Mouse (Mus musculus) CH12.LX (cell line): ENCODE measurements around the gene Rps18. TPM values are rescaled to one million over a fixed set of nuclear protein-coding genes. Genes with fewer than 3 reads are reported as not detected.

Experiments
- DNase-seq: peaks from one replicate; pipeline ENCODE4 v3.0.0-alpha.2; 2013; ENCODE audit errors: extremely low read depth
- H3K27ac ChIP-seq: 2 replicates; pipeline ENCODE4 v1.5.1; 2012; ENCODE audit warnings: low read depth, mild to moderate bottlenecking, control low read depth, moderate library complexity; ENCODE audit not compliant: insufficient read depth
- H3K27me3 ChIP-seq: replicated peaks from 2 replicates; pipeline ENCODE3; 2012; ENCODE audit warnings: inconsistent platforms
- H3K36me3 ChIP-seq, 2 experiments: replicated peaks in 1 of 2; 2 replicates each; pipeline versions ENCODE3 to v1.6.1; 2012; ENCODE audit warnings: inconsistent platforms in 1 of 2, low read length in 1 of 2, mild to moderate bottlenecking in 1 of 2, mixed read lengths in 1 of 2, moderate library complexity in 1 of 2; ENCODE audit not compliant: control insufficient read depth in 1 of 2, insufficient read depth in 1 of 2
- H3K4me1 ChIP-seq, 2 experiments: 2 replicates each; pipeline ENCODE4 v1.6.1; 2012; ENCODE audit warnings: inconsistent platforms in 1 of 2, moderate library complexity in 1 of 2; ENCODE audit not compliant: insufficient read depth in 2 of 2, control insufficient read depth in 1 of 2
- H3K4me2 ChIP-seq: 2 replicates; pipeline ENCODE4 v1.6.1; 2012; ENCODE audit warnings: low read depth, mild to moderate bottlenecking, control low read depth; ENCODE audit not compliant: poor library complexity, insufficient read depth, severe bottlenecking
- H3K4me3 ChIP-seq, 3 experiments: fragments of 150-350 bp in 1 of 3; sonication (generic) in 1 of 3; replicated peaks in 1 of 3; 2 replicates each; pipeline versions ENCODE3 to v1.5.1; 2011 to 2012; ENCODE audit warnings: low read depth in 2 of 3, low read length in 2 of 3, mild to moderate bottlenecking in 2 of 3, moderate library complexity in 2 of 3, control low read depth in 1 of 3, improper control_type of control experiment in 1 of 3, inconsistent platforms in 1 of 3, mixed read lengths in 1 of 3; ENCODE audit not compliant: poor library complexity in 1 of 3
- H3K79me2 ChIP-seq: replicated peaks from 2 replicates; pipeline ENCODE4 v1.6.1; 2012; ENCODE audit warnings: mild to moderate bottlenecking, moderate library complexity; ENCODE audit not compliant: control insufficient read depth, poor library complexity, insufficient read depth, severe bottlenecking; ENCODE audit errors: extremely low read depth
- H3K9ac ChIP-seq: 2 replicates; pipeline ENCODE4 v1.6.1; 2012; ENCODE audit warnings: low read depth, mild to moderate bottlenecking, control low read depth, moderate library complexity; ENCODE audit not compliant: insufficient read depth
- H3K9me3 ChIP-seq: replicated peaks from 2 replicates; pipeline ENCODE3; 2012; ENCODE audit warnings: low read length, inconsistent platforms, mixed read lengths
- BHLHE40 ChIP-seq: IDR thresholded peaks from 2 replicates; pipeline ENCODE4 v1.6.1; 2011; ENCODE audit warnings: mild to moderate bottlenecking, low read depth, low read length, improper control_type of control experiment
- CHD1 ChIP-seq: IDR thresholded peaks from 2 replicates; pipeline ENCODE4 v1.6.1; 2012; ENCODE audit warnings: low read depth, low read length, improper control_type of control experiment, inconsistent platforms
- CTCF ChIP-seq, 2 experiments: IDR thresholded peaks in 1 of 2; conservative IDR thresholded peaks in 1 of 2; 2 replicates each; pipeline ENCODE4 v1.5.1; 2011 to 2012; ENCODE audit warnings: low read depth in 2 of 2, low read length in 2 of 2, improper control_type of control experiment in 1 of 2, inconsistent platforms in 1 of 2, mild to moderate bottlenecking in 1 of 2, moderate library complexity in 1 of 2
- ELF1 ChIP-seq: IDR thresholded peaks from 2 replicates; pipeline ENCODE4 v1.6.1; 2014; ENCODE audit warnings: low read depth, mild to moderate bottlenecking, inconsistent platforms, low read length, improper control_type of control experiment
- HCFC1 ChIP-seq: IDR thresholded peaks from 2 replicates; pipeline ENCODE4 v1.6.1; 2012; ENCODE audit warnings: low read depth, mild to moderate bottlenecking, inconsistent platforms, low read length, improper control_type of control experiment
- MAFK ChIP-seq: IDR thresholded peaks from 2 replicates; pipeline ENCODE4 v1.6.1; 2011; ENCODE audit warnings: low read length, improper control_type of control experiment; ENCODE audit not compliant: insufficient replicate concordance
- MAZ ChIP-seq: IDR thresholded peaks from 2 replicates; pipeline ENCODE4 v1.6.1; 2012; ENCODE audit warnings: low read depth, mild to moderate bottlenecking, inconsistent platforms, low read length, improper control_type of control experiment, moderate library complexity
- MEF2A ChIP-seq: IDR thresholded peaks from 2 replicates; pipeline ENCODE4 v1.6.1; 2014; ENCODE audit warnings: low read depth, mild to moderate bottlenecking, inconsistent platforms, low read length, improper control_type of control experiment, borderline replicate concordance
- NRF1 ChIP-seq: IDR thresholded peaks from 2 replicates; pipeline ENCODE4 v1.6.1; 2014; ENCODE audit warnings: low read depth, mild to moderate bottlenecking, inconsistent platforms, low read length, improper control_type of control experiment, moderate library complexity
- RAD21 ChIP-seq: IDR thresholded peaks from 2 replicates; pipeline ENCODE4 v1.6.1; 2011; ENCODE audit warnings: low read depth, mild to moderate bottlenecking, low read length, improper control_type of control experiment, moderate library complexity
- SMC3 ChIP-seq: IDR thresholded peaks from 2 replicates; pipeline ENCODE4 v1.6.1; 2011; ENCODE audit warnings: low read depth, low read length, improper control_type of control experiment
- UBTF ChIP-seq: IDR thresholded peaks from 2 replicates; pipeline ENCODE4 v1.6.1; 2012; ENCODE audit warnings: low read depth, mild to moderate bottlenecking, inconsistent platforms, low read length, improper control_type of control experiment, moderate library complexity
- ZNF384 ChIP-seq: IDR thresholded peaks from 2 replicates; pipeline ENCODE4 v1.6.1; 2012; ENCODE audit warnings: low read depth, low read length, improper control_type of control experiment, inconsistent platforms
- dilution Hi-C: fragments of 300-500 bp; cut with MboI; formaldehyde crosslinking; loops from 2 replicates; pipeline ENCODE4 v1.14.3; 2020; ENCODE audit warnings: low sequenced_read_pairs; ENCODE audit not compliant: extremely low pct_unique_long_range_greater_than_20kb, extremely low pct_ligation_motif_present
- in situ Hi-C: fragments of 300-500 bp; cut with MboI; formaldehyde crosslinking; loops from 3 replicates; pipeline ENCODE4 v1.14.3; 2019; ENCODE audit warnings: low sequenced_read_pairs, low pct_ligation_motif_present, low pct_unique_long_range_greater_than_20kb, mixed read lengths
- polyA plus RNA-seq: library from polyadenylated mRNA; unstranded; fragments of >175 nt; gene quantifications from 2 replicates; pipeline ENCODE4 v1.2.1, GENCODE M21; 2012; ENCODE audit warnings: low read depth; ENCODE audit not compliant: insufficient read length
- total RNA-seq, 2 experiments: library from RNA; depleted of rRNA; stranded (reverse); fragments of 300-350 nt in 1 of 2; fragments of >200 nt in 1 of 2; gene quantifications; 2 replicates each; pipeline ENCODE4 v1.2.3; 2012 to 2014

Gene Rps18
- total and polyA plus RNA-seq, 3 experiments = 246 to 991 (median 302) TPM

GRCm38 (mm10) chr17:33929371-33930279 is 26.2 kb downstream of the Rps18 start, which contains the start of gene Rgl2 (continued):
- TF ChIP-seq CHD1 = no peak

- Histone ChIP-seq H3K4me2 (peak overlapping the region; percentile 53), H3K4me3 (peak overlapping the region in 2 of 3 experiments; percentile 45 to 75), H3K27me3 (no peaks in the 10 kb centered on the region), H3K79me2 (0 out of 2 replicates have a peak, but pooled peaks cover 2% of the 10 kb centered on the region), H3K9ac (no peak overlapping the region), H3K9me3 (peaks cover 3% of the 10 kb centered on the region), H3K4me1 (peaks cover 4 to 22% of the 10 kb centered on the region in 2 experiments), H3K36me3 (peaks cover 51 to 72% of the 10 kb centered on the region in 2 experiments), H3K27ac (no peak overlapping the region)
- no peak for DNase-seq
- in situ Hi-C loops = no loop called here
- TF ChIP-seq MAFK (no peak), HCFC1 (no peak)
- dilution Hi-C loops = no loop called here
Measured at GRCm38 (mm10) chr17:33928251-33928947, 27.4 kb downstream of the Rps18 start.

GRCm38 (mm10) chr17:33926207-33926932 is 29.4 kb downstream of the Rps18 start:
- Histone ChIP-seq H3K4me1 (peaks cover 6 to 21% of the 10 kb centered on the region in 2 experiments), H3K36me3 (peaks cover 60 to 72% of the 10 kb centered on the region in 2 experiments), H3K4me3 (no peak overlapping the region), H3K27me3 (no peaks in the 10 kb centered on the region), H3K79me2 (peaks cover 16% of the 10 kb centered on the region), H3K4me2 (no peak overlapping the region), H3K27ac (no peak overlapping the region), H3K9me3 (peaks cover 3% of the 10 kb centered on the region), H3K9ac (no peak overlapping the region)
- in situ Hi-C loops = no loop called here
- dilution Hi-C loops = no loop called here
- TF ChIP-seq MEF2A (no peak), RAD21 (peak; percentile 59), UBTF (no peak), ELF1 (no peak), BHLHE40 (no peak), SMC3 (peak; percentile 47), NRF1 (no peak), MAZ (no peak), ZNF384 (no peak), CTCF (conservative IDR thresholded peaks at IDR 0.05 in 1 of 2, IDR thresholded peaks at IDR 0.05 in 1 of 2; ENCODE audit: low read depth in 2 of 2, low read length in 2 of 2) (peak in 1 of 2 experiments; percentile 61; a peak in 2 of 4 replicates)
- no peak for DNase-seq
